Mouse (Mus musculus) midbrain, embryonic 15.5 days (tissue): ENCODE data around the gene Rhd. TPM values are rescaled to one million over a fixed set of nuclear protein-coding genes. Genes with fewer than 3 reads are reported as not detected.
"Not testable (repeated sequence)": the region's sequence is repeated elsewhere in the genome, so short reads cannot be mapped to it uniquely, and the experiment has no call there.

Source experiments
- ATAC-seq: fragments of 200-750 bp; cut with Nextera tagmentation; replicated peaks from 2 replicates; pipeline ENCODE4 v1.8.0; 2017; ENCODE audit warnings: moderate TSS enrichment
- H3K27ac ChIP-seq: fragments of 300-500 bp; sonication (generic); 2 replicates; pipeline ENCODE4 v1.5.1; 2015; ENCODE audit warnings: mild to moderate bottlenecking, inconsistent platforms
- H3K27me3 ChIP-seq: fragments of 300-500 bp; sonication (generic); replicated peaks from 2 replicates; pipeline ENCODE4 v1.6.1; 2015; ENCODE audit warnings: inconsistent platforms
- H3K36me3 ChIP-seq: fragments of 300-500 bp; sonication (generic); replicated peaks from 2 replicates; pipeline ENCODE4 v1.6.1; 2015; ENCODE audit warnings: inconsistent platforms
- H3K4me1 ChIP-seq: fragments of 300-500 bp; sonication (generic); 2 replicates; pipeline ENCODE4 v1.6.1; 2015; ENCODE audit warnings: inconsistent platforms
- H3K4me2 ChIP-seq: fragments of 300-500 bp; sonication (generic); 2 replicates; pipeline ENCODE4 v1.6.1; 2015; ENCODE audit warnings: inconsistent platforms, mild to moderate bottlenecking, moderate library complexity
- H3K4me3 ChIP-seq: fragments of 300-500 bp; sonication (generic); 2 replicates; pipeline ENCODE4 v1.5.1; 2015; ENCODE audit warnings: mild to moderate bottlenecking, inconsistent platforms
- H3K9ac ChIP-seq: fragments of 300-500 bp; sonication (generic); 2 replicates; pipeline ENCODE4 v1.6.1; 2015; ENCODE audit warnings: mild to moderate bottlenecking, inconsistent platforms
- H3K9me3 ChIP-seq: fragments of 300-500 bp; sonication (generic); 2 replicates; pipeline ENCODE4 v1.6.1; 2016; ENCODE audit warnings: inconsistent platforms
- WGBS: fragments of 180-500 bp; shearing (Covaris S2); methylation state at CpG from one replicate; pipeline ENCODE4 v1.1.7; 2015; ENCODE audit warnings: mixed read lengths; 5-methylcytosine and 5-hydroxymethylcytosine counted together
- polyA plus RNA-seq: library from polyadenylated mRNA; unstranded; fragments of >200 nt; fragmentation: Nextera tagmentation; extraction: Ambion mirVana; gene quantifications from 2 replicates; pipeline ENCODE4 v1.2.1, GENCODE M21; 2015

Gene Rhd
- polyA plus RNA-seq, 1 experiment from 2014 or later: 0.98 TPM

DNA sequence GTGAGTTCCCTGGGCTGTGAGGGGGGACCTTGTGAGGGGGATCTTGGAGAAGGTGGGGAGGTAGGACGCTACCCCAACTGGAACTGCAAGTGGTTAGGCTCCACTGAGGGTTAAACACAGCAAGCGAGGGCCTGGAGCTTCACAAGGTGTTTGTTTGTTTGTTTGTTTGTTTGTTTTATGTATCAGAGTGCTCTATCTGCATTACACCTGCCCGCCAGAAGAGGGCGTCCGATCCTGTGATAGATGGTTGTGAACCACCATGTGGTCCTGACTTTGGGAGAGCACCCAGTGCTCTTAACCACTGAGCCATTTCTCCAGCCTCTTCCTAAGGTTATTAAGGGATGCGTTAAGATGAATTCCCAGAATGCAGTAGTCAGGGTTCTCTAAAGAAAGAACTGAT lies 15.7 kb downstream of the Rhd start:
- Histone ChIP-seq H3K27me3 (no peaks in the 10 kb centered on the region), H3K9me3 (no peaks in the 10 kb centered on the region), H3K27ac (no peak overlapping the region), H3K36me3 (no peaks in the 10 kb centered on the region), H3K9ac (no peak overlapping the region), H3K4me1 (peaks cover 7% of the 10 kb centered on the region), H3K4me2 (peak overlapping the region; percentile 56), H3K4me3 (peak overlapping the region; percentile 30; the same call in 1 of the 2 replicates)
- 0 out of 2 replicates have a peak, but pooled peaks have one; percentile 11 for ATAC-seq
- WGBS: 34% methylated on average over 6 of the region's 6 CpGs

GRCm38 (mm10) chr4:134883266-134883665 lies 18.9 kb downstream of the Rhd start:
- 31% methylated on average over 7 of the region's 7 CpGs for WGBS
- peaks cover 7% of the 10 kb centered on the region for H3K4me1 ChIP-seq
- H3K27me3 ChIP-seq: no peaks in the 10 kb centered on the region
- no peak overlapping the region for H3K9ac ChIP-seq
- no peak overlapping the region for H3K4me3 ChIP-seq
- no peak overlapping the region for H3K27ac ChIP-seq
- no peaks in the 10 kb centered on the region for H3K36me3 ChIP-seq
- H3K4me2 ChIP-seq: no peak overlapping the region
- ATAC-seq: no peak
- H3K9me3 ChIP-seq: no peaks in the 10 kb centered on the region

- H3K4me3 ChIP-seq: no peak overlapping the region
- 88% methylated on average over 10 of the region's 10 CpGs for WGBS
These were observed 19.5 kb downstream of the Rhd start for GRCm38 (mm10) chr4:134883808-134884207.

DNA sequence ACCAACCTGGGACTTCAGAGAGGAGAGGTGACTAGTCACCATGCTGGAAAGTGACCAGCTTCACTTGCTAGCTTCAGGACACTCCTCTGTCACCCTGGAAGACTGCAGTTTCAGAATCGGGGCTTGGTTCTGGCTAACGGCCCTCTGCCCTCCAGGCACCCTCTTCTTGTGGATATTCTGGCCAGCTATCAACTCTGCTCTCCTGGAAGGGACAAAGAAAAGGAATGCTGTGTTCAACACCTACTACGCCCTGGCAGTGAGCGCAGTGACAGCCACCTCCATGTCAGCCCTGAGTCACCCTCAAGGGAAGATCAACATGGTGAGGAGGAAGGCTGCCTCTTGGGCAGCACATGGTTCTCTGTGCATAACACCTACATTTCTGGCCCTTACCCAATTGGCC lies 20.0 kb downstream of the Rhd start:
- Histone ChIP-seq H3K27ac (no peak overlapping the region), H3K27me3 (no peaks in the 10 kb centered on the region), H3K4me1 (peaks cover 5% of the 10 kb centered on the region), H3K9me3 (no peaks in the 10 kb centered on the region), H3K36me3 (no peaks in the 10 kb centered on the region), H3K4me3 (no peak overlapping the region), H3K9ac (no peak overlapping the region), H3K4me2 (no peak overlapping the region)
- WGBS: 88% methylated on average over 4 of the region's 4 CpGs
- no peak for ATAC-seq

More at GRCm38 (mm10) chr4:134883808-134884207, 19.5 kb downstream of the Rhd start:
- Histone ChIP-seq H3K4me1 (peaks cover 7% of the 10 kb centered on the region), H3K4me2 (no peak overlapping the region), H3K36me3 (no peaks in the 10 kb centered on the region), H3K9me3 (no peaks in the 10 kb centered on the region), H3K27me3 (no peaks in the 10 kb centered on the region), H3K9ac (no peak overlapping the region), H3K27ac (no peak overlapping the region)
- no peak for ATAC-seq

- Histone ChIP-seq H3K27me3 (no peaks in the 10 kb centered on the region), H3K4me1 (no peaks in the 10 kb centered on the region), H3K27ac (no peak overlapping the region), H3K4me2 (no peak overlapping the region), H3K36me3 (peaks cover 12% of the 10 kb centered on the region), H3K9me3 (no peaks in the 10 kb centered on the region), H3K4me3 (no peak overlapping the region), H3K9ac (no peak overlapping the region)
- ATAC-seq: no peak
- 77% methylated on average over 6 of the region's 6 CpGs for WGBS
These were observed 27.8 kb downstream of the Rhd start for GRCm38 (mm10) chr4:134892096-134892495.

GRCm38 (mm10) chr4:134897256-134897655 lies 32.9 kb downstream of the Rhd start:
- H3K36me3 ChIP-seq: peaks cover 46% of the 10 kb centered on the region
- WGBS: 90% methylated on average over 6 of the region's 6 CpGs
- no peak overlapping the region for H3K4me2 ChIP-seq

DNA sequence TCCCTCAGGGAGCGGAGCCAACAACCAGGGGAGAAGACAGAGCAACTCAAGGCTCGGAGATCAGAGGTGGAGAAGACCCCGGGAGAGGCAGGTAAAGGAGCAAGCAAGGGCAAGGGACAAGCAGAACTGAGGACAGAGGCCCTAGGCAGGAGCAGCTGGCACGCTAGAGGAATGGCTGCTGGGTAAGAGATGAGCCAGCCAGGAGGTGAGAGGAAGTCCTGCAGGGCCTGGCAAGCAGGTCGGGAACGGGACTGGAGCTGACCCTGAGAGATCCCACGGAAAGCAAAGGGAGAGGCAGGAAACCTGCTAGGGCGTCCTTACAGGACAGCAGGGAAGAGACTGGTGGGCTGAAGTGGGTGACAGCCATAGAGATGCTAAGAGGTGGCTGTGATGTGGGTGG lies 36.8 kb downstream of the Rhd start:
- Histone ChIP-seq H3K27ac (no peak overlapping the region), H3K9ac (no peak overlapping the region), H3K4me1 (no peaks in the 10 kb centered on the region), H3K4me2 (no peak overlapping the region), H3K27me3 (no peaks in the 10 kb centered on the region), H3K9me3 (no peaks in the 10 kb centered on the region), H3K36me3 (peaks cover 64% of the 10 kb centered on the region), H3K4me3 (no peak overlapping the region)
- ATAC-seq: no peak
- 94% methylated on average over 8 of the region's 8 CpGs for WGBS

More at GRCm38 (mm10) chr4:134897256-134897655, 32.9 kb downstream of the Rhd start:
- no peak for ATAC-seq
- H3K4me3 ChIP-seq: no peak overlapping the region
- no peak overlapping the region for H3K9ac ChIP-seq
- H3K9me3 ChIP-seq: no peaks in the 10 kb centered on the region
- H3K27ac ChIP-seq: no peak overlapping the region
- no peaks in the 10 kb centered on the region for H3K27me3 ChIP-seq
- no peaks in the 10 kb centered on the region for H3K4me1 ChIP-seq

DNA sequence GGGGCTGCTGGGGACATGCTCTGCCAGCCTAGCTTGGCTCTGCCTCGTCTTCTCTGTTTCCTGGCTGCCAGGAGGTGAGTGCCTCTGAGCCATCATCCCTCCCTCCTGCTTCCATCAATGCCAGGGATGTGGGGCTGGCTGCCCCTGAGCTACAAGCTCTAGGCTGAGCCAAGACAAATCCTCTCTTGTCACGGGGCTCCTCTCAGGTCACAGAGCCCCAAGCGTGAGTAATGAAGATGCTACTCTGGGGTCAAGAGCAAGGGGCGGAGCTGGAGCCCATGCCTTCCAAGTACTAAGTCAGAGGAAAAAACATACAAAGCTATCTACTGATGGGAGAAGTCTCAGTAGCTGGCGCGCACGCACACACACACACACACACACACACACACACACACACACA lies 38.7 kb downstream of the Rhd start:
- no peak for ATAC-seq
- Histone ChIP-seq H3K4me3 (no peak overlapping the region), H3K27me3 (no peaks in the 10 kb centered on the region), H3K9ac (no peak overlapping the region), H3K27ac (no peak overlapping the region), H3K36me3 (peaks cover 60% of the 10 kb centered on the region), H3K4me2 (no peak overlapping the region), H3K9me3 (no peaks in the 10 kb centered on the region), H3K4me1 (no peaks in the 10 kb centered on the region)
- WGBS: 70% methylated on average over 7 of the region's 7 CpGs

GRCm38 (mm10) chr4:134911406-134911805 lies 47.1 kb downstream of the Rhd start:
- H3K9ac ChIP-seq, H3K4me3 ChIP-seq, ATAC-seq, H3K4me2 ChIP-seq, H3K9me3 ChIP-seq, H3K27me3 ChIP-seq, H3K27ac ChIP-seq: not testable (repeated sequence)
- Histone ChIP-seq H3K36me3 (peaks cover 26% of the 10 kb centered on the region), H3K4me1 (peaks cover 17% of the 10 kb centered on the region)
- 97% methylated on average over 8 of the region's 8 CpGs for WGBS

DNA sequence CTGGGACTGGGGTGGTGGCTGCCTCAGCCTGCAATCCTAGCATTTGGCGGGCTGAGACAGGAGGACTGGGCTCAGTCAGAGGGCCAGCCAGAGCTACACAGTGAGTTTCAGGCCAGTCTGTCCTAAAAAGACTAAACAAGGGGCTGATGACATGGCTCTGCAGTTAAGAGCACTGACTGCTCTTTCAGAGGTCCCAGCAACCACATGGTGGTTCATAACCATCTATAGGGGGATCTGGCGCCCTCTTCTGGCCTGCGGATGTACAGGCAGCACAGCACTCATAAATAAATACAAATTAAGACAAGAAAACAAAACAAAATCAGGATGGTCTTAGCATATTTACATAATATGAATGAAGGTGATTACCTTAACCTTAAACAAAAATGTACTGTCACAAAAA lies 49.1 kb downstream of the Rhd start:
- Histone ChIP-seq H3K4me3 (peak overlapping the region; percentile 76), H3K27ac (no peak overlapping the region), H3K9me3 (no peaks in the 10 kb centered on the region), H3K36me3 (peaks cover 12% of the 10 kb centered on the region), H3K27me3 (no peaks in the 10 kb centered on the region), H3K4me2 (peak overlapping the region; percentile 63), H3K9ac (0 out of 2 replicates have a peak overlapping the region, but pooled peaks have one; percentile 80), H3K4me1 (peaks cover 17% of the 10 kb centered on the region)
- WGBS: 30% methylated on average over 3 of the region's 3 CpGs
- no peak for ATAC-seq

GRCm38 (mm10) chr4:134914122-134914863 lies 50.0 kb downstream of the Rhd start:
- H3K9ac ChIP-seq: peak overlapping the region; percentile 80
- peaks cover 3% of the 10 kb centered on the region for H3K36me3 ChIP-seq
- peak; percentile 66 for ATAC-seq
- no peaks in the 10 kb centered on the region for H3K9me3 ChIP-seq
- peak overlapping the region; percentile 63 for H3K4me2 ChIP-seq
- WGBS: under 1% methylated on average over 43 of the region's 43 CpGs
- peak overlapping the region; percentile 76 for H3K4me3 ChIP-seq
- H3K27me3 ChIP-seq: no peaks in the 10 kb centered on the region
- H3K4me1 ChIP-seq: peaks cover 17% of the 10 kb centered on the region
- H3K27ac ChIP-seq: peak overlapping the region; percentile 86

DNA sequence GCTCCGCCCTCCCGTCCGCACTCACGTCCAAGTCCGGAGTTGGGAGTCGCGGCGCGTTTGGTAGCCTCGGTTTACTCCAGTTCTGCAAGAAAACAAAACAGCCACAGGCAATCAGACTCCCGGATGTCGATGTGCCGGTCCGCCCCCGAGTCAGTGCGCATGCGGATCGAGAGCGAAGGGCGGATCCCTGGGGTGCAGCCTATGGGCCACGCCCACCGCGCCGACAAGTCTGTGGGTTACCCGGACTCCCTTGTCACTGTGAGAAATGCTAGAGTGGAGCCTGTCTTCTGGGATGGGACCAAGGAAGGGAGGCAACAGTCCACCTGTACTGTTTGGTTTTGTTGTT lies 50.5 kb downstream of the Rhd start, which contains the start of gene Tmem50a:
Tmem50a (minus strand) TSS at position 161 of the 346 bp plus-strand sequence.
- Histone ChIP-seq H3K36me3 (no peaks in the 10 kb centered on the region; the same call in 1 of the 2 replicates), H3K27ac (peak within 1 kb of the TSS; percentile 86), H3K27me3 (no peaks in the 10 kb centered on the region), H3K9me3 (no peaks in the 10 kb centered on the region), H3K9ac (peak within 1 kb of the TSS; percentile 80), H3K4me3 (peak within 1 kb of the TSS; percentile 76), H3K4me2 (peak within 1 kb of the TSS; percentile 63), H3K4me1 (peaks cover 17% of the 10 kb centered on the region)
- 0% methylated on average over 25 of the region's 25 CpGs for WGBS
- ATAC-seq: peak; percentile 87
